ENCODE assay signal across 9 mouse cellular contexts in genomic region chr4:154674541-154674940, GRCm38 (mm10). TPM values are rescaled to one million over a fixed set of nuclear protein-coding genes. Genes with fewer than 3 reads are reported as not detected.
A peak's percentile ranks its signal among the peaks of the same experiment; 100 is the strongest.
DNase-seq lines count a peak whose midpoint lies in the region; ATAC-seq and TF ChIP-seq lines count a peak whose summit lies in the region.
"Had no signal": no experiment of that assay in that cellular context is flagged by ENCODE, and none has a peak within 500 bp of the region (broad histone marks: within the 10 kb centered on the region; RNA-seq: fewer than 3 reads in every experiment).

No protein-coding gene starts in this region.

- no peaks in the 10 kb centered on the region for H3K36me3 ChIP-seq in heart, embryonic 10.5 days
- H3K36me3 ChIP-seq in forebrain, embryonic 16.5 days (ENCODE audit: control insufficient read depth, insufficient read depth): no peaks in the 10 kb centered on the region
- H3K36me3 ChIP-seq in hindbrain, postnatal 0 days (ENCODE audit: insufficient read depth, low read length): no peaks in the 10 kb centered on the region
- no peaks in the 10 kb centered on the region for H3K36me3 ChIP-seq in limb, embryonic 12.5 days
- H3K36me3 ChIP-seq: lung, embryonic 15.5 days had no signal

- peak overlapping the region; percentile 40 for H3K4me2 ChIP-seq in forebrain, embryonic 16.5 days (ENCODE audit: low read length)
- peak overlapping the region; percentile 10; the same call in 1 of the 2 replicates for H3K4me2 ChIP-seq in hindbrain, postnatal 0 days (ENCODE audit: low read depth, low read length)
- H3K4me2 ChIP-seq in limb, embryonic 12.5 days: peak overlapping the region; percentile 43
- H3K4me2 ChIP-seq: lung, embryonic 15.5 days had no signal

- no peaks in the 10 kb centered on the region for H3K4me1 ChIP-seq in heart, embryonic 10.5 days
- H3K4me1 ChIP-seq in forebrain, embryonic 16.5 days (replicated peaks; ENCODE audit: control insufficient read depth, insufficient read depth, low read length): peaks cover 4% of the 10 kb centered on the region; the same call in 1 of the 2 replicates
- H3K4me1 ChIP-seq in hindbrain, postnatal 0 days (ENCODE audit: insufficient read depth, low read length): no peaks in the 10 kb centered on the region
- H3K4me1 ChIP-seq in limb, embryonic 12.5 days (replicated peaks): peaks cover 61% of the 10 kb centered on the region
- H3K4me1 ChIP-seq: lung, embryonic 15.5 days had no signal

- no peaks in the 10 kb centered on the region for H3K9me3 ChIP-seq in heart, embryonic 10.5 days
- no peaks in the 10 kb centered on the region for H3K9me3 ChIP-seq in forebrain, embryonic 16.5 days (ENCODE audit: control insufficient read depth, low read length)
- no peaks in the 10 kb centered on the region for H3K9me3 ChIP-seq in hindbrain, postnatal 0 days (ENCODE audit: low read length)
- no peaks in the 10 kb centered on the region for H3K9me3 ChIP-seq in limb, embryonic 12.5 days
- H3K9me3 ChIP-seq: lung, embryonic 15.5 days had no signal

- TF ChIP-seq CTCF in hindbrain, postnatal 0 days (IDR thresholded peaks at IDR 0.05; ENCODE audit: low read depth): peak; percentile 84

- H3K9ac ChIP-seq in forebrain, embryonic 16.5 days (replicated peaks; ENCODE audit: low read depth, low read length): 0 out of 2 replicates have a peak overlapping the region, but pooled peaks have one; percentile 2
- H3K9ac ChIP-seq in hindbrain, postnatal 0 days (replicated peaks; ENCODE audit: low read length): no peak overlapping the region
- no peak overlapping the region for H3K9ac ChIP-seq in limb, embryonic 12.5 days (replicated peaks)
- H3K9ac ChIP-seq: lung, embryonic 15.5 days had no signal

- ATAC-seq in forebrain, embryonic 16.5 days: peak; percentile 64; the same call in 1 of the 2 replicates
- no peak; the same call in 1 of the 2 replicates for ATAC-seq in hindbrain, postnatal 0 days
- no peak for ATAC-seq in limb, embryonic 12.5 days (ENCODE audit: insufficient number of reproducible peaks, insufficient read depth, low FRiP score, low TSS enrichment, low read depth)

- H3K27me3 ChIP-seq in heart, embryonic 10.5 days (ENCODE audit: insufficient read depth, poor library complexity, severe bottlenecking): peaks cover 78% of the 10 kb centered on the region
- H3K27me3 ChIP-seq in forebrain, embryonic 16.5 days (replicated peaks; ENCODE audit: control insufficient read depth, insufficient read depth, low read length): no peaks in the 10 kb centered on the region; the same call in 1 of the 2 replicates
- H3K27me3 ChIP-seq in hindbrain, postnatal 0 days (ENCODE audit: insufficient read depth, low read length): no peaks in the 10 kb centered on the region
- H3K27me3 ChIP-seq in limb, embryonic 12.5 days: no peaks in the 10 kb centered on the region

- no peak overlapping the region for H3K4me3 ChIP-seq in heart, embryonic 10.5 days
- H3K4me3 ChIP-seq in forebrain, embryonic 16.5 days (replicated peaks; ENCODE audit: low read length): peak overlapping the region; percentile 5; the same call in 1 of the 2 replicates
- no peak overlapping the region for H3K4me3 ChIP-seq in hindbrain, postnatal 0 days (ENCODE audit: low read length)
- H3K4me3 ChIP-seq in limb, embryonic 12.5 days (replicated peaks): no peak overlapping the region
- H3K4me3 ChIP-seq: lung, embryonic 15.5 days had no signal

- no peak overlapping the region for H3K27ac ChIP-seq in heart, embryonic 10.5 days
- no peak overlapping the region for H3K27ac ChIP-seq in forebrain, embryonic 16.5 days (ENCODE audit: low read length)
- H3K27ac ChIP-seq in hindbrain, postnatal 0 days: no peak overlapping the region
- peak overlapping the region; percentile 83 for H3K27ac ChIP-seq in limb, embryonic 12.5 days
- H3K27ac ChIP-seq: lung, embryonic 15.5 days had no signal

- DNase-seq in heart, adult 11 months: peak; percentile 90
- DNase-seq in heart, embryonic 10.5 days (ENCODE audit: low spot score): no peak
- DNase-seq in brain, adult 2 months (ENCODE audit: low read depth, low spot score): peak; percentile 20
- DNase-seq in hindbrain, postnatal 0 days (ENCODE audit: low spot score): peak; percentile 76
- peak; percentile 86 for DNase-seq in neural tube, embryonic 10.5 days (ENCODE audit: extremely low spot score, low spot score)
- peak; percentile 21 for DNase-seq in thymus, postnatal 25 days

- WGBS in heart, embryonic 10.5 days: 4% methylated on average over 12 of the region's 12 CpGs
- 2% methylated on average over 12 of the region's 12 CpGs for WGBS in forebrain, embryonic 16.5 days
- 3% methylated on average over 12 of the region's 12 CpGs for WGBS in hindbrain, postnatal 0 days
- 5% methylated on average over 12 of the region's 12 CpGs for WGBS in limb, embryonic 12.5 days

RNA-seq across cellular contexts. Expression of gene Actrt2, which starts 6.9 kb away (rescaled TPM):
- not detected in 2 replicates for polyA plus RNA-seq in heart, embryonic 10.5 days (2016; fragmentation: Nextera tagmentation; extraction: Ambion mirVana)
- not detected in 2 replicates for polyA plus RNA-seq in forebrain, embryonic 16.5 days (2015; fragmentation: Nextera tagmentation; extraction: Ambion mirVana)
- total RNA-seq in hindbrain, postnatal 0 days (2014; rRNA removed): not detected in 2 replicates
- not detected in 2 replicates for polyA plus RNA-seq in hindbrain, postnatal 0 days (2015; fragmentation: Nextera tagmentation; extraction: Ambion mirVana)
- polyA plus RNA-seq in limb, embryonic 12.5 days (2016; fragmentation: Nextera tagmentation; extraction: Ambion mirVana): not detected in 2 replicates
- polyA plus RNA-seq: lung, embryonic 15.5 days had no signal

RNA-seq across cellular contexts. Expression of gene Prdm16, which starts 37.9 kb away (rescaled TPM):
- 13.9 and 16.8 TPM in 2 replicates for polyA plus RNA-seq in heart, embryonic 10.5 days (2016; fragmentation: Nextera tagmentation; extraction: Ambion mirVana)
- polyA plus RNA-seq in forebrain, embryonic 16.5 days (2015; fragmentation: Nextera tagmentation; extraction: Ambion mirVana): 29.8 and 35.0 TPM in 2 replicates
- 5.3 and 5.8 TPM in 2 replicates for total RNA-seq in hindbrain, postnatal 0 days (2014; rRNA removed)
- 10.3 and 10.5 TPM in 2 replicates for polyA plus RNA-seq in hindbrain, postnatal 0 days (2015; fragmentation: Nextera tagmentation; extraction: Ambion mirVana)
- 97.9 and 115 TPM in 2 replicates for polyA plus RNA-seq in limb, embryonic 12.5 days (2016; fragmentation: Nextera tagmentation; extraction: Ambion mirVana)
